Mouse (Mus musculus) intestine, embryonic 14.5 days (tissue): ENCODE measurements around the gene Prim2. TPM values are rescaled to one million over a fixed set of nuclear protein-coding genes. Genes with fewer than 3 reads are reported as not detected.

Source experiments
- ATAC-seq: fragments of 200-750 bp; cut with Nextera tagmentation; replicated peaks from 2 replicates; pipeline ENCODE4 v1.8.0; 2017; ENCODE audit warnings: low read depth, moderate number of reproducible peaks, moderate TSS enrichment, moderate library complexity; ENCODE audit not compliant: low FRiP score, low TSS enrichment
- DNase-seq: peaks from one replicate; pipeline ENCODE4 v3.0.0-alpha.2; 2018; ENCODE audit warnings: low spot score
- H3K27ac ChIP-seq: fragments of 300-500 bp; sonication (generic); 2 replicates; pipeline ENCODE4 v1.5.1; 2014; ENCODE audit warnings: low read depth, mild to moderate bottlenecking, control low read depth
- H3K27me3 ChIP-seq: fragments of 300-500 bp; sonication (generic); replicated peaks from 2 replicates; pipeline ENCODE4 v1.6.1; 2014; ENCODE audit warnings: low read length, control low read depth; ENCODE audit not compliant: control insufficient read depth, insufficient read depth
- H3K36me3 ChIP-seq: fragments of 300-500 bp; sonication (generic); 2 replicates; pipeline ENCODE4 v1.6.1; 2014; ENCODE audit warnings: low read length, control low read depth; ENCODE audit not compliant: control insufficient read depth, insufficient read depth
- H3K4me1 ChIP-seq: fragments of 300-500 bp; sonication (generic); replicated peaks from 2 replicates; pipeline ENCODE4 v1.6.1; 2014; ENCODE audit warnings: low read length, control low read depth, mixed read lengths; ENCODE audit not compliant: control insufficient read depth, insufficient read depth
- H3K4me2 ChIP-seq: fragments of 300-500 bp; sonication (generic); 2 replicates; pipeline ENCODE4 v1.6.1; 2014; ENCODE audit warnings: low read length
- H3K4me3 ChIP-seq: fragments of 300-500 bp; sonication (generic); 2 replicates; pipeline ENCODE4 v1.5.1; 2014; ENCODE audit warnings: low read depth, low read length, control low read depth, mixed read lengths
- H3K9ac ChIP-seq: fragments of 300-500 bp; sonication (generic); 2 replicates; pipeline ENCODE4 v1.6.1; 2014; ENCODE audit warnings: mild to moderate bottlenecking, low read length
- H3K9me3 ChIP-seq: fragments of 300-500 bp; sonication (generic); 2 replicates; pipeline ENCODE4 v1.6.1; 2016; ENCODE audit warnings: low read length, control low read depth; ENCODE audit not compliant: control insufficient read depth
- WGBS: fragments of 180-500 bp; shearing (Covaris S2); extraction: QIAGEN DNeasy Blood & Tissue Kit; methylation state at CpG from one replicate; pipeline ENCODE4 v1.1.7; 2014; 5-methylcytosine and 5-hydroxymethylcytosine counted together
- polyA plus RNA-seq: library from polyadenylated mRNA; unstranded; fragments of >200 nt; fragmentation: Nextera tagmentation; extraction: Ambion mirVana; gene quantifications from 2 replicates; pipeline ENCODE4 v1.2.1, GENCODE M21; 2014

Prim2 gene
- polyA plus RNA-seq, 1 experiment from 2014 or later: 35.2 TPM

DNA sequence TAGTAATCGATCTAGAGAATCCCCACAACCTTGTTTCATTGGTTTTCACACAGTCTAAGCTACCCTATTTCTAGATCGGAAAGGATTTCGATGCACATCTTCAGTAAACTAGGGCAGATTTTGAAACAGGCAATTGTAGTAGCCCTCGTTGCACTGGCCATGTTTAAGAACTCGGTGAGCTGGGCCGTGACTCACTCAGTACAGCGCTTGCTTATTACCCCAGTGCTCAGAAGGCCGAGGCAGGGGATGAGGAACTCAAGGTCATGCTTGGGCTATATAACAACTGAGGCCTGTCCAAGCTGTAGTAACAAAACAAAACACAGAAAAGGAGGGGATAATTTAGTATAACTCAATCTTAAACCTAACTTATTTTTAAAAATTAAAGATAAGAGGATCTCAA, 208.9 kb downstream of the Prim2 start:
- H3K36me3 ChIP-seq: no peaks in the 10 kb centered on the region
- ATAC-seq (no peak), DNase-seq (no peak)
- H3K4me3 ChIP-seq: no peak overlapping the region
- H3K4me2 ChIP-seq: no peak overlapping the region
- no peak overlapping the region for H3K9ac ChIP-seq
- 84% methylated on average over 8 of the region's 8 CpGs for WGBS
- no peak overlapping the region for H3K27ac ChIP-seq
- no peaks in the 10 kb centered on the region for H3K9me3 ChIP-seq
- H3K27me3 ChIP-seq: no peaks in the 10 kb centered on the region
- no peaks in the 10 kb centered on the region for H3K4me1 ChIP-seq

DNA sequence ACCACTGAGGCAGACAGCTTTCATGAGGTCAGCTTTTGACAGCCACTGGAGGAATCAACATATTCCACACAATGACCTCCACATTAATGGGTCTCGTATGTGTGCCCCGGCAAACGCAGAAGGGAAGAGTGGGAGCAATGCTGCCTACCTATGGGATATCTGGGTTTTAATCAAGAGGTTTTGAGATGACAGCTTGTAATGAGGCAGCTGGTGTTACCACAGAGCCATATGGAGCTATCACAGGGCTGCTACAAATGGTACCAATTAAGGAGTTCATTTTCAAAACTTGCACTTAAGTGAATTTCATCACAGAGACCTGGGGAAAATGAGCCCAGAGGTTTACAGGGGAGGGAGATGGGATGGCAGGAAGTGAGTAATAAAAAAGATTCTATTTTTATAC, 209.3 kb downstream of the Prim2 start:
- no peaks in the 10 kb centered on the region for H3K4me1 ChIP-seq
- H3K4me3 ChIP-seq: no peak overlapping the region
- H3K27ac ChIP-seq: no peak overlapping the region
- H3K9me3 ChIP-seq: no peaks in the 10 kb centered on the region
- no peak overlapping the region for H3K4me2 ChIP-seq
- DNase-seq (no peak), ATAC-seq (no peak)
- no peaks in the 10 kb centered on the region for H3K36me3 ChIP-seq
- WGBS: 91% methylated on average over 3 of the region's 3 CpGs
- no peaks in the 10 kb centered on the region for H3K27me3 ChIP-seq
- no peak overlapping the region for H3K9ac ChIP-seq

DNA sequence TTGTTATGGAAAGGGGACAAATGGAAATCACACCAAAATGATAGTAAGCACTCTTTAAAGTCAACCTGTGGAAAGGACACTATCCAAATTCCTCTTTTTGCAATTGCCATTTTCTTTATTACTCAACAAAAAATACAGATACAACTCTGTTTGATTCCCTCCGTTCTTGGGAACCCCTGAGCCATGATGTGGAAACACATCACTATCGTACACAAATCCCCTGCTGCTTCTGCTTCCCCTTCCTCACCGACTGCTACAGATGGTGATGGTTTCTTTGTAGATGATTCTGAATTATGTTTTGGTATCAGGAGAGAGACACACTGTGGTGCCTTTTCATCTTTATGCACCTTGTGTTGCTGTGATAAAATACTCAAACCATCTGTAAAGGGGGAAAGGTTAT, 210.6 kb downstream of the Prim2 start:
- H3K4me2 ChIP-seq: no peak overlapping the region
- ATAC-seq (no peak), DNase-seq (no peak)
- H3K9me3 ChIP-seq: no peaks in the 10 kb centered on the region
- no peaks in the 10 kb centered on the region for H3K4me1 ChIP-seq
- H3K4me3 ChIP-seq: no peak overlapping the region
- no peak overlapping the region for H3K9ac ChIP-seq
- no peaks in the 10 kb centered on the region for H3K27me3 ChIP-seq
- no peaks in the 10 kb centered on the region for H3K36me3 ChIP-seq
- WGBS: 83% methylated on average over 3 of the region's 3 CpGs
- no peak overlapping the region for H3K27ac ChIP-seq

DNA sequence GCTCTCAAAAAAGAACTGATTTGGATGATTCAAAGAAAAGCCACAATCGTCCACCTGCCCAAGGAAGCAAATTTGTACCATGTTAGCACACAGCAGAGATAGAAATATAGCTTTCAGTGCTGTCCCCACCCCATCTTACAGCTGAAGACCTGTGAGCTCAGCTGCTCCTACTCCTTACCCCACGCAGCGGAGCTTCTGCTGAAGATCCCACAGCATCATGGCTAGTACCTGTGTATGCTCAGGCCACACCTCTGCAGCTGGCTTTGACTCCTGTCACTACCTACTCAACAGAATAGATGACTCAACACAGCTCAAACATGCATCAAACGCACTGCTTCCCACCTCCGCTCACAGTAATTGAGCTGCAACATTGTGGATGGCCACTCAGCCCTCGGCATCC, 215.3 kb downstream of the Prim2 start:
- Histone ChIP-seq H3K4me2 (no peak overlapping the region), H3K27me3 (no peaks in the 10 kb centered on the region), H3K36me3 (peaks cover 3% of the 10 kb centered on the region; the same call in 1 of the 2 replicates), H3K27ac (no peak overlapping the region), H3K9me3 (no peaks in the 10 kb centered on the region), H3K4me1 (no peaks in the 10 kb centered on the region), H3K9ac (no peak overlapping the region), H3K4me3 (no peak overlapping the region)
- ATAC-seq (no peak), DNase-seq (no peak)
- WGBS: 91% methylated on average over 6 of the region's 6 CpGs

DNA sequence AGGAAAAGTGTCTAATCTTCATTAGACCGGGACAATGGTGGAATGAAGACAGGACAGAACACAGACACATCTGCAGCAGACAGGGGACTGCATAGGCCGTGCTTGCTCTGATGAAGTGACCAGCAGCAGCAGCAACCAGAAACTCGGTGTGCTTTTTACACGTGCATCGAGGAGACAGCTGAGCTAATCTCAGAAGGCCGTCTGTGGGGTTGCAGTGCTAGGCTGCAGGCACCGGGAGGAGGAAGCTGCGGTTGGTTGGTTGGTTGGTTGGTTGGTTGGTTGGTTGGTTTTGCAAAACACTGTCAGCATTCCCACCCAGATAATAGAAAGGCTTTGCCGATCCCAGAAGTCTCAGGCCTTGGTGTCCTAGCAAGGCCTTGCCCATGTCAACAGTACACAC, 216.3 kb downstream of the Prim2 start:
- no peaks in the 10 kb centered on the region for H3K4me1 ChIP-seq
- no peak for DNase-seq
- WGBS: 85% methylated on average over 9 of the region's 9 CpGs
- ATAC-seq: no peak
- no peak overlapping the region for H3K4me3 ChIP-seq
- H3K9ac ChIP-seq: no peak overlapping the region
- no peaks in the 10 kb centered on the region for H3K9me3 ChIP-seq
- no peak overlapping the region for H3K4me2 ChIP-seq
- H3K36me3 ChIP-seq: peaks cover 3% of the 10 kb centered on the region; the same call in 1 of the 2 replicates
- no peaks in the 10 kb centered on the region for H3K27me3 ChIP-seq
- no peak overlapping the region for H3K27ac ChIP-seq

DNA sequence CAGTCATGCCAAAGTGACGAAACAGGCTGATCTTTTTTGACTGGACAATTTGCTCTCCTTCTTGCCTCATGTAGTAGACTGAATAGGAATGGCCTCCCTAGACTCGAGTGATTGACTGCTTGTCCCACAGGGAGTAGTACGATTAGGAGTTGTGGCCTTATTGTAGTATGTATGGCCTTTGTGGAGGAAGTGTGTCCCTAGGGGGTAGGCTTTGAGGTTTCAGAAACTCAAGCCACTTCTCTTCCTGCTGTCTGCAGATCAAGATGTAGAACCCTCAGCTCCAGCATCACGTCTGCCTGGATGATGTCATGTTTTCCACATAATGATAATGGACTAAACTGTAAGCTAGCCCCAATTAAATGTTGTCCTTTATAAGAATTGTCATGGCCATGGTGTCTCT, 222.4 kb downstream of the Prim2 start:
- ATAC-seq (no peak), DNase-seq (no peak)
- H3K4me3 ChIP-seq: no peak overlapping the region
- WGBS: 88% methylated on average over 4 of the region's 4 CpGs
- no peaks in the 10 kb centered on the region for H3K27me3 ChIP-seq
- no peaks in the 10 kb centered on the region for H3K4me1 ChIP-seq
- H3K27ac ChIP-seq: no peak overlapping the region
- H3K36me3 ChIP-seq: no peaks in the 10 kb centered on the region
- H3K9ac ChIP-seq: no peak overlapping the region
- no peak overlapping the region for H3K4me2 ChIP-seq
- no peaks in the 10 kb centered on the region for H3K9me3 ChIP-seq

DNA sequence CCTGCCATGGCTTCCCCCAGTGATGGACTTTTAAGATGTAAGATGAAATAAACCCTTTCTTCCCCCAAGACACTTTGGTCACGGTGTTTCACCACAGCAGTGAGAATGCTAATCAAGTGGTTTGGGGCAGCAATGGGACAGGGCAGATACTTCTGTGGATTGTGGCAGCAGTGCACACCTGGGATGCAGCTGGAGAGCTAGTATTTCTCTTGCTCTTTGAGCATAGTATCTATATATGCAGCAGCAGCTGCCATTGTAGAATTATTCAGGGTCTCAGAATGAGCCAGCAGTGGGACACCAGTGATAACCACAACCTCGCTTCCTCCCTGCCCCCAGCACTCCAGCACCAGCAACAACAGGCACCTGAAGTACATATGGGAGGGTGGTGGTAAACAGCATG, 233.4 kb downstream of the Prim2 start:
- no peak for ATAC-seq
- no peak overlapping the region for H3K9ac ChIP-seq
- no peaks in the 10 kb centered on the region for H3K27me3 ChIP-seq
- no peaks in the 10 kb centered on the region for H3K4me1 ChIP-seq
- H3K27ac ChIP-seq: no peak overlapping the region
- WGBS: 93% methylated on average over 2 of the region's 2 CpGs
- no peaks in the 10 kb centered on the region for H3K36me3 ChIP-seq
- H3K9me3 ChIP-seq: no peaks in the 10 kb centered on the region
- no peak overlapping the region for H3K4me2 ChIP-seq
- no peak overlapping the region for H3K4me3 ChIP-seq
- DNase-seq: no peak

Other genes starting within 250 kb of the Prim2 start
- gene Rab23, start 50.1 kb upstream of the Prim2 start, polyA plus RNA-seq: 21.7 and 23.2 TPM in 2 replicates
- gene Bag2, start 88.0 kb upstream of the Prim2 start, polyA plus RNA-seq: 71.9 and 73.1 TPM in 2 replicates
- gene Zfp451, start 144.8 kb upstream of the Prim2 start, polyA plus RNA-seq: 26.4 and 29.7 TPM in 2 replicates
- 0.61 and 0.81 TPM in 2 replicates for gene Bend6, start 238.0 kb upstream of the Prim2 start, polyA plus RNA-seq
- 27.7 and 30.1 TPM in 2 replicates for gene Dst, start 238.4 kb upstream of the Prim2 start, polyA plus RNA-seq